Mouse (Mus musculus) midbrain, embryonic 16.5 days (tissue): ENCODE data around the gene Col6a1. TPM values are rescaled to one million over a fixed set of nuclear protein-coding genes. Genes with fewer than 3 reads are reported as not detected.

Experiments
- ATAC-seq: fragments of 200-750 bp; cut with Nextera tagmentation; 2 replicates; pipeline ENCODE4 v1.8.0; 2017; ENCODE audit warnings: moderate TSS enrichment
- H3K27ac ChIP-seq: fragments of 300-500 bp; sonication (generic); 2 replicates; pipeline ENCODE4 v1.5.1; 2014; ENCODE audit warnings: mild to moderate bottlenecking, low read length, mixed read lengths
- H3K27me3 ChIP-seq: fragments of 300-500 bp; sonication (generic); 2 replicates; pipeline ENCODE4 v1.6.1; 2014; ENCODE audit warnings: low read depth, low read length, mixed read lengths; ENCODE audit not compliant: control insufficient read depth, insufficient read depth
- H3K36me3 ChIP-seq: fragments of 300-500 bp; sonication (generic); 2 replicates; pipeline ENCODE4 v1.6.1; 2014; ENCODE audit warnings: mild to moderate bottlenecking, low read length, moderate library complexity, mixed read lengths; ENCODE audit not compliant: control insufficient read depth, insufficient read depth
- H3K4me1 ChIP-seq: fragments of 300-500 bp; sonication (generic); 2 replicates; pipeline ENCODE4 v1.6.1; 2014; ENCODE audit warnings: mild to moderate bottlenecking, low read length, mixed read lengths; ENCODE audit not compliant: control insufficient read depth, insufficient read depth
- H3K4me2 ChIP-seq: fragments of 300-500 bp; sonication (generic); 2 replicates; pipeline ENCODE4 v1.6.1; 2014; ENCODE audit warnings: mild to moderate bottlenecking, low read length, mixed read lengths
- H3K4me3 ChIP-seq: fragments of 300-500 bp; sonication (generic); 2 replicates; pipeline ENCODE4 v1.5.1; 2014; ENCODE audit warnings: low read depth, mild to moderate bottlenecking, low read length, moderate library complexity, mixed read lengths
- H3K9ac ChIP-seq: fragments of 300-500 bp; sonication (generic); 2 replicates; pipeline ENCODE4 v1.6.1; 2014; ENCODE audit warnings: low read depth, low read length, mixed read lengths
- H3K9me3 ChIP-seq: fragments of 300-500 bp; sonication (generic); replicated peaks from 2 replicates; pipeline ENCODE4 v1.6.1; 2014; ENCODE audit warnings: mild to moderate bottlenecking, low read length, mixed read lengths; ENCODE audit not compliant: control insufficient read depth, poor library complexity, severe bottlenecking
- whole genome bisulfite sequencing: fragments of 180-500 bp; shearing (Covaris S2); extraction: QIAGEN DNeasy Blood & Tissue Kit; methylation state at CpG from one replicate; pipeline ENCODE4 v1.1.7; 2014; 5-methylcytosine and 5-hydroxymethylcytosine counted together
- polyA plus RNA-seq: library from polyadenylated mRNA; unstranded; fragments of >200 nt; fragmentation: Nextera tagmentation; extraction: Ambion mirVana; gene quantifications from 2 replicates; pipeline ENCODE4 v1.2.1, GENCODE M21; 2015

Gene Col6a1
- 14.0 and 17.0 TPM in 2 replicates for polyA plus RNA-seq

DNA sequence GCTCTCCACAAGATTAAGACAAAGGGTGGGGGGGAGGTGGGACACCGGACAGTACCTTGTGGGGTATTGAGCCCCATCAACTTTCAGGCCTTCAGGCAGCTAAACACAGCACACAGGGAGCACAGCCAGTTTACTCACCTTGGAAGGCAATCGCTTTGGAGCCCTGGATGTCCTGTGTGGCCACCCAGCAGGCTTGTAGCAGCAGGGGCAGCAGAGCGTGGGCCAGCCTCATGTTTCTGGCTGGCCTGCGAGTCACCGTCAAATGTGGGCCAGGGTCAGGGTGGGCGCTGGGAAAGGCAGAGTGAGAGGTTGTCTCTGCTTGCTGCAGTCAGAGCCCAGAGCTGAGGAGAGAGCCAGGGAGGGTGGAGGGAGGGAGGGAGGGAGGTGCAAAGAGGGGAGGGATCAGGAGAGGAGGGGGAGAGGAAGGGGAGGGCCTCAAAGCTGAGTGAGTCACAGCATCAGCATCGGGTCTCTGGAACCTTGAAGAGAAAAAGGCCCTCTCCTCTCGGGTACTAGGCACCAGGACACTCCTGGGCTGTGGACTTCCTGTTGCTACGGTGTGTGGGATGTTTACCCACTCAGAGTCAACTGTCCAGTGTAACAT is at the start of gene Col6a1:
Gene Col6a1, minus strand, starts transcription at position 487 of the 604 bp plus-strand sequence.
- Histone ChIP-seq H3K36me3 (no peaks in the 10 kb centered on the region), H3K4me2 (no peak within 1 kb of the TSS), H3K4me3 (no peak within 1 kb of the TSS), H3K9ac (peak within 1 kb of the TSS; percentile 26; the same call in 1 of the 2 replicates), H3K27me3 (no peaks in the 10 kb centered on the region), H3K9me3 (no peaks in the 10 kb centered on the region), H3K27ac (no peak within 1 kb of the TSS), H3K4me1 (no peaks in the 10 kb centered on the region; the same call in 1 of the 2 replicates)
- no peak for ATAC-seq
- WGBS: 29% methylated on average over 9 of the region's 9 CpGs

- WGBS: 98% methylated on average over 3 of the region's 3 CpGs
- Histone ChIP-seq H3K27me3 (no peaks in the 10 kb centered on the region), H3K36me3 (0 out of 2 replicates have a peak, but pooled peaks cover 2% of the 10 kb centered on the region), H3K9me3 (peaks cover 2% of the 10 kb centered on the region; the same call in 1 of the 2 replicates), H3K4me1 (no peaks in the 10 kb centered on the region), H3K4me3 (no peak overlapping the region), H3K27ac (no peak overlapping the region), H3K4me2 (no peak overlapping the region), H3K9ac (no peak overlapping the region)
- ATAC-seq: no peak
Observed at GRCm38 (mm10) chr10:76771624-76772023, 45.7 kb upstream of the Col6a1 start.

GRCm38 (mm10) chr10:76771086-76771485 is 45.1 kb upstream of the Col6a1 start:
- 55% methylated on average over 5 of the region's 5 CpGs for WGBS
- no peak for ATAC-seq
- Histone ChIP-seq H3K9me3 (peaks cover 2% of the 10 kb centered on the region; the same call in 1 of the 2 replicates), H3K27ac (no peak overlapping the region), H3K4me1 (no peaks in the 10 kb centered on the region), H3K4me2 (no peak overlapping the region), H3K4me3 (no peak overlapping the region), H3K27me3 (no peaks in the 10 kb centered on the region), H3K36me3 (0 out of 2 replicates have a peak, but pooled peaks cover 2% of the 10 kb centered on the region), H3K9ac (no peak overlapping the region)

- no peaks in the 10 kb centered on the region for H3K4me1 ChIP-seq
- 95% methylated on average over 6 of the region's 6 CpGs for WGBS
- H3K27me3 ChIP-seq: no peaks in the 10 kb centered on the region
- H3K36me3 ChIP-seq: 0 out of 2 replicates have a peak, but pooled peaks cover 2% of the 10 kb centered on the region
- H3K9me3 ChIP-seq: peaks cover 2% of the 10 kb centered on the region; the same call in 1 of the 2 replicates
- no peak for ATAC-seq
- no peak overlapping the region for H3K4me2 ChIP-seq
- H3K4me3 ChIP-seq: no peak overlapping the region
- no peak overlapping the region for H3K9ac ChIP-seq
- H3K27ac ChIP-seq: no peak overlapping the region
Observed at GRCm38 (mm10) chr10:76769581-76769980, 43.6 kb upstream of the Col6a1 start.

- Histone ChIP-seq H3K4me3 (no peak overlapping the region), H3K4me2 (no peak overlapping the region), H3K36me3 (0 out of 2 replicates have a peak, but pooled peaks cover 2% of the 10 kb centered on the region), H3K27ac (no peak overlapping the region), H3K27me3 (no peaks in the 10 kb centered on the region), H3K9me3 (no peaks in the 10 kb centered on the region), H3K4me1 (no peaks in the 10 kb centered on the region), H3K9ac (no peak overlapping the region)
- WGBS: 87% methylated on average over 1 of the region's 1 CpGs
- no peak for ATAC-seq
Observed at GRCm38 (mm10) chr10:76766196-76766595, 40.2 kb upstream of the Col6a1 start.

DNA sequence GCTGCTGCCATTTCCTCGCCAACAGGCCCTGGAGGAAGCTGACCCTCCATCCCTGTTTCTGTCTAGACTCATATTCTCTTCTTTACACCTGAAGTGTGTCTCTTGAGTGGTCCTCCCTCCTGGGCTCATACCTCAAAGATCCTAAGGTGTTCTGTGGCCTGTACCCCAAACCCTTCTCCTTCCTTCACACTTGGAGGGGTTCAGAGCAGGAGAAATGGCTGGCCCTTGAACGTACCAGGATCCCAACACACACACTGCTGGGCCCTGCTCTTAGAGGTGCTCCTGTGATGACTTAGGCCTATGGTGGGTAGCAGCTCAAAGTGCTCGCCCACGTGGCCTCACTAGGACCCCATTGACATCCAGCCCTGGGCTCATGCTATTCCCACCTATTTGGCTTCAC is 39.0 kb upstream of the Col6a1 start:
- H3K4me2 ChIP-seq: no peak overlapping the region
- WGBS: 92% methylated on average over 4 of the region's 4 CpGs
- no peak overlapping the region for H3K4me3 ChIP-seq
- H3K9ac ChIP-seq: no peak overlapping the region
- H3K9me3 ChIP-seq: no peaks in the 10 kb centered on the region
- ATAC-seq: no peak
- no peaks in the 10 kb centered on the region for H3K4me1 ChIP-seq
- no peak overlapping the region for H3K27ac ChIP-seq
- H3K27me3 ChIP-seq: no peaks in the 10 kb centered on the region
- H3K36me3 ChIP-seq: 0 out of 2 replicates have a peak, but pooled peaks cover 2% of the 10 kb centered on the region

GRCm38 (mm10) chr10:76763016-76763415 is 37.0 kb upstream of the Col6a1 start:
- Histone ChIP-seq H3K9me3 (no peaks in the 10 kb centered on the region), H3K27ac (no peak overlapping the region), H3K27me3 (no peaks in the 10 kb centered on the region), H3K4me1 (no peaks in the 10 kb centered on the region), H3K4me3 (no peak overlapping the region), H3K9ac (no peak overlapping the region), H3K36me3 (0 out of 2 replicates have a peak, but pooled peaks cover 2% of the 10 kb centered on the region), H3K4me2 (no peak overlapping the region)
- WGBS: 93% methylated on average over 12 of the region's 12 CpGs
- ATAC-seq: no peak

GRCm38 (mm10) chr10:76762411-76762810 is 36.4 kb upstream of the Col6a1 start:
- no peak overlapping the region for H3K9ac ChIP-seq
- H3K27ac ChIP-seq: no peak overlapping the region
- H3K36me3 ChIP-seq: 0 out of 2 replicates have a peak, but pooled peaks cover 2% of the 10 kb centered on the region
- 96% methylated on average over 7 of the region's 7 CpGs for WGBS
- no peak for ATAC-seq
- no peaks in the 10 kb centered on the region for H3K27me3 ChIP-seq
- H3K4me1 ChIP-seq: no peaks in the 10 kb centered on the region
- no peak overlapping the region for H3K4me3 ChIP-seq
- H3K9me3 ChIP-seq: no peaks in the 10 kb centered on the region
- H3K4me2 ChIP-seq: no peak overlapping the region

DNA sequence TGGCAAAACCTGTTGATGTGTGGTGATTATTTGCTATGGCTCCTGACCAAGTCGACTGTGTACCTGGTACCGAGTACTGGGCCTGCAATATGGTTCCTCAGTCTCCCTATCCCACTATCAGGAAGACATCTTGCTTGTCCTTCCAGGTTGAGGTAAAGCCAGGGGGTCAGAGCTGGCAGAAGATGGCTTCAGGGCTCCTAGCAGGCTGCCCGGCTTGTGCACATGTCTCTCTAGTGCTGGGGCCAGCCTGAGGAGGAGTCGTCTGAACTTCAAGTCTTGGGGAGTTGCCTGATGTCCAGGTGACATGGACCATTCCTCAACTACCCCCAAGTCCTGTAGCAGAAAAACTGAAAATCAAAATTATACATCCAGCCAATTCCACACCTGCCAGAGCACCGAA is 33.9 kb upstream of the Col6a1 start:
- Histone ChIP-seq H3K4me3 (no peak overlapping the region), H3K27me3 (no peaks in the 10 kb centered on the region), H3K4me2 (no peak overlapping the region), H3K4me1 (no peaks in the 10 kb centered on the region), H3K36me3 (no peaks in the 10 kb centered on the region), H3K9ac (no peak overlapping the region), H3K9me3 (no peaks in the 10 kb centered on the region), H3K27ac (no peak overlapping the region)
- no peak for ATAC-seq
- 94% methylated on average over 5 of the region's 5 CpGs for WGBS
